Mouse (Mus musculus) testis, adult 2 months (tissue): Measurements from ENCODE around the gene Lrmda.

Source experiments
- CTCF ChIP-seq: fragments of 200-500 bp; IDR thresholded peaks from 2 replicates; pipeline ENCODE4 v1.5.1; 2012; ENCODE audit warnings: low read depth, mild to moderate bottlenecking, inconsistent platforms, low read length, moderate library complexity; ENCODE audit not compliant: control insufficient read depth, insufficient read depth, insufficient replicate concordance
- POLR2A ChIP-seq: fragments of 200-500 bp; IDR thresholded peaks from 2 replicates; pipeline ENCODE4 v1.6.1; 2012; ENCODE audit warnings: low read depth, mild to moderate bottlenecking, inconsistent platforms, low read length, moderate library complexity; ENCODE audit not compliant: control insufficient read depth

DNA sequence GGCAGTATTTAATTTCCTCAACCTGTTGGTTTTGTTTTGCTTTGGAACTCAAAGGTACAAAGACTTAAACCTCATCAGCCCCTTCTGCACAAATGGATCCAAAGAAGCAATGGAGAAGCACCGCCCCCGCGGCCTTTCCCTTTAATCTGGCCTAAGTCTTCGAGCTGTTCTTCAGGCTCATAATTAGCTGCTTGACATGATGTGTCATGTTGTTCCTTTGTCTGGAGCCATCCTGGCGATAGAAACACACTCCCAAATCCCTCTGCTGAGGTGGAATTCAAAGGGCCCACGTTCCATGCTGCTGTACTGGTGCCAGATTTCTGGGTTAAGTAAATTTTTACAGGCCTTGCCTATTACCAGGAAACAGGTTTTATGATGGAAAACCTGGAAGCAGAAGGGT, 263.3 kb downstream of the Lrmda start:
- TF ChIP-seq POLR2A (no peak), CTCF (no peak)
